Mouse (Mus musculus): Measurements from ENCODE around the gene Gm13030. TPM values are rescaled to one million over a fixed set of nuclear protein-coding genes. Genes with fewer than 3 reads are reported as not detected.
"Not testable (repeated sequence)": the region's sequence is repeated elsewhere in the genome, so short reads cannot be mapped to it uniquely, and the experiment has no call there.

Gene Gm13030
- not detected in 2 replicates for polyA plus RNA-seq (2012; ENCODE audit: insufficient read depth, low replicate concordance)

DNA sequence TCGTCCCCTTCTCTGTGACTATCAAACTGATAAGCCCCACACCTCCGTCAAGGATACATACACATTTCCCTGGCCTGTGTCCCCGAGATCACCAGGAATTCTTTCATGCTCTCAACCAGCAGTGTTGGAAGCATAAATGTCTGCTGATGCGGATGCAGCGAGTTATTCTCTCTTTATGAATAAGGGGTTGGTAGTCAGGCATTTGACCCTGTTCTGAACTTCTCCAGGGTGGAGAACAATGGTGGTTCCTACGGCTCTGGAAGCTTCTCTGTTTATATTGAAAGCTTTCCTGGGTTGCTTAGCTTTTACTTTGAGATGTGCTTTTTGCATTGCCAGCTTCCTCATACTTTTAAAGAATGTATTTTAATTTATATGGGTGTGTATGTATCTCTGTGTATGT lies at the start of gene Gm13030:
Gene Gm13030, minus strand, starts transcription at position 101 of the 400 bp plus-strand sequence.
- peaks cover 32% of the 10 kb centered on the region for H3K27me3 ChIP-seq (replicated peaks)

GRCm38 (mm10) chr4:138922131-138922459 lies 48.3 kb upstream of the Gm13030 start:
- Histone ChIP-seq H3K4me1 (peaks cover 6% of the 10 kb centered on the region), H3K9me3 (peaks cover 11% of the 10 kb centered on the region), H3K36me3 (replicated peaks; ENCODE audit: low read length) (no peaks in the 10 kb centered on the region), H3K4me3 (replicated peaks) (peak overlapping the region; percentile 73), H3K27me3 (replicated peaks) (peaks cover 34% of the 10 kb centered on the region)
- TF ChIP-seq GATA1 (IDR thresholded peaks at IDR 0.05; ENCODE audit: borderline replicate concordance, low read length) (no peak), FLI1 (IDR thresholded peaks at IDR 0.05; ENCODE audit: low read length) (no peak)

More for the DNA sequence above, at the start of gene Gm13030:
- no peak for TF ChIP-seq GATA1 (IDR thresholded peaks at IDR 0.05; ENCODE audit: borderline replicate concordance, low read length)
- no peak for TF ChIP-seq FLI1 (IDR thresholded peaks at IDR 0.05; ENCODE audit: low read length)
- H3K9me3 ChIP-seq = peaks cover 23% of the 10 kb centered on the region
- no peaks in the 10 kb centered on the region for H3K36me3 ChIP-seq (replicated peaks; ENCODE audit: low read length)
- H3K4me3 ChIP-seq (replicated peaks) = no peak within 1 kb of the TSS
- no peaks in the 10 kb centered on the region; the same call in 1 of the 2 replicates for H3K4me1 ChIP-seq

GRCm38 (mm10) chr4:138921254-138922130 lies 47.7 kb upstream of the Gm13030 start:
- Histone ChIP-seq H3K9me3 (peaks cover 16% of the 10 kb centered on the region), H3K27me3 (replicated peaks) (peaks cover 30% of the 10 kb centered on the region), H3K36me3 (replicated peaks; ENCODE audit: low read length) (no peaks in the 10 kb centered on the region), H3K4me3 (replicated peaks) (peak overlapping the region; percentile 73), H3K4me1 (peaks cover 6% of the 10 kb centered on the region)
- TF ChIP-seq GATA1 (IDR thresholded peaks at IDR 0.05; ENCODE audit: borderline replicate concordance, low read length) (no peak), FLI1 (IDR thresholded peaks at IDR 0.05; ENCODE audit: low read length) (no peak)

DNA sequence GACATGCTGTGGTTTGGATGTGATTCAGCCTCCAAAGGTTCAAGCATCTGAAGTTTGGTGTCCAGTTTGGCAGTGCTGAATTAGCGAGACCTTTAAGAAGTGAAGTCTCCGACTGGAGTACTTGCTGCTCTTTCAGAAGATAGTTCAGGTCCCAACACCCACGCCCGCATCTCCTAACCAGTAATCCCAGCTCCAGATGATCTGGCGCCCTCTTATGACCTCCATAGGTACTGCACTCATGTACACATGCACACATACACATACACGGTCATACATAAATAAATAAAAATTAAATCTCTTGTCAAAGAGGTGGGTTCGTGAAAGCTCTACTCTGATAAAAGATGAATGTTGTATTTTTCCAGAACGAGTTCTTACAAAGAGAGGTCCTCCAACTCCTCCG lies 43.5 kb upstream of the Gm13030 start:
- peaks cover 25% of the 10 kb centered on the region for H3K27me3 ChIP-seq (replicated peaks)

DNA sequence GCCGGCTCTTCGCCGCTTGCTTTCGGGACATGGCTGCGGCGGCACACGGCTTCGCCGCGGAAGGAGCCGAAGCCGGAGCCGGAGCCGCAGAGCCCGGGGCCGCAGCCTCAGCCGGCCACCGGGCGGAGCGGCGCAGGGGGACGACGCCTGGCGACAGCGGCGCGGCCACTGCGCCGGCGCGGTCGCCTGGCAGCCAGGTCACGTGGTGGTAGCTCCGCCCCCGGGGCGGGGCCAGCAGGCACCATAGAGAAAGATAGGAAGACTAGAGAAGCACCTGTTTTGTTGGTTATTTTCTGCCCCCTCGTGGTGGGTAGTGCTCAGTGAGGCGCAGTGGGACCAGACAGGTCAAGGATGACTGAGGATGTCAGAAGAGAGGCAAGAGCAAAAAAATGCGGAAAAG lies 40.0 kb upstream of the Gm13030 start, which contains the start of gene Otud3:
Gene Otud3, minus strand, starts transcription at position 149 of the 400 bp plus-strand sequence.
- Histone ChIP-seq H3K36me3 (replicated peaks; ENCODE audit: low read length) (peaks cover 17% of the 10 kb centered on the region), H3K9me3 (peaks cover 20% of the 10 kb centered on the region), H3K27me3 (replicated peaks) (peaks cover 14% of the 10 kb centered on the region), H3K4me3 (replicated peaks) (peak within 1 kb of the TSS; percentile 97), H3K4me1 (peaks cover 25% of the 10 kb centered on the region)
- TF ChIP-seq GATA1 (IDR thresholded peaks at IDR 0.05; ENCODE audit: borderline replicate concordance, low read length) = no peak
- TF ChIP-seq FLI1 (IDR thresholded peaks at IDR 0.05; ENCODE audit: low read length) = no peak

More for the DNA sequence above, 43.5 kb upstream of the Gm13030 start:
- Histone ChIP-seq H3K4me3 (replicated peaks) (no peak overlapping the region), H3K4me1 (peaks cover 17% of the 10 kb centered on the region), H3K36me3 (replicated peaks; ENCODE audit: low read length) (no peaks in the 10 kb centered on the region), H3K9me3 (peaks cover 20% of the 10 kb centered on the region)
- TF ChIP-seq GATA1 (IDR thresholded peaks at IDR 0.05; ENCODE audit: borderline replicate concordance, low read length) (no peak), FLI1 (IDR thresholded peaks at IDR 0.05; ENCODE audit: low read length) (no peak)

DNA sequence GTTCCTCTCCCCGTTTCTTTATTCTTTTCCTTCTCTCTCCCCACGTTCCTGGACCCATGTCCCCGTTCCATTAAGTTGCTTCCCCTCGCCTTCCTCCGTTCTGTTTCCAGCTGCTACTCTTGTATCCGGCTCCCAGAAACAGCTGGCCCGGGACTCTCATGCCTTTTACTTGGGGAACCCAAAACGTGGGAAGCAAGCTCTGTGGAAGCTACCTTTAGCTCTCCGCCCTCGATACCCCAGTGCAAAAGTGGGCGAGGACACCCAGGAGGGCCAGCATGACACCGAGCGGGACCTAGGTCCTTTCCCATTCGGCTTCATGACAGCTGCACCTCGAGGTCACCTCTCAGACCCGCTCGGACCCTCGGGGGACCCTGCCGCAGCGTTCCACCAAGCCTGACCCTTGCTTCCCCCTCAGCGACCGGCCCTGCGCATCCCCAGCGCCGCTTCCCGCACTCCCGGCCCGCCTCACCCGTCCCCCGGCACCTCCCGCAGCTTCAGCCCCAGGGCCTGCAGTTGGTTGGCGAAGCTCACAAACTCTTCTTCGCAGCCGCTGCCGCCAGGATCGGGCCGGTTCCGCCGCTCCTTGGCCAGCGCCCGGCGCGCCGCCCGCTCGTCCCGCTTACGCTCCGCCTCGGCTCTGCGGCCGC lies 39.5 kb upstream of the Gm13030 start:
- Histone ChIP-seq H3K27me3 (replicated peaks) (peaks cover 12% of the 10 kb centered on the region), H3K4me1 (peaks cover 25% of the 10 kb centered on the region), H3K36me3 (replicated peaks; ENCODE audit: low read length) (peaks cover 19% of the 10 kb centered on the region), H3K9me3 (peaks cover 18% of the 10 kb centered on the region), H3K4me3 (replicated peaks) (peak overlapping the region; percentile 97)
- TF ChIP-seq FLI1 (IDR thresholded peaks at IDR 0.05; ENCODE audit: low read length) (no peak), GATA1 (IDR thresholded peaks at IDR 0.05; ENCODE audit: borderline replicate concordance, low read length) (no peak)

GRCm38 (mm10) chr4:138905624-138906337 lies 32.0 kb upstream of the Gm13030 start:
- no peak for TF ChIP-seq GATA1 (IDR thresholded peaks at IDR 0.05; ENCODE audit: borderline replicate concordance, low read length)
- no peak for TF ChIP-seq FLI1 (IDR thresholded peaks at IDR 0.05; ENCODE audit: low read length)
- no peaks in the 10 kb centered on the region for H3K9me3 ChIP-seq
- peaks cover 83% of the 10 kb centered on the region for H3K36me3 ChIP-seq (replicated peaks; ENCODE audit: low read length)
- peaks cover 3% of the 10 kb centered on the region; the same call in 1 of the 2 replicates for H3K4me1 ChIP-seq
- no peaks in the 10 kb centered on the region for H3K27me3 ChIP-seq (replicated peaks)
- H3K4me3 ChIP-seq (replicated peaks) = no peak overlapping the region

DNA sequence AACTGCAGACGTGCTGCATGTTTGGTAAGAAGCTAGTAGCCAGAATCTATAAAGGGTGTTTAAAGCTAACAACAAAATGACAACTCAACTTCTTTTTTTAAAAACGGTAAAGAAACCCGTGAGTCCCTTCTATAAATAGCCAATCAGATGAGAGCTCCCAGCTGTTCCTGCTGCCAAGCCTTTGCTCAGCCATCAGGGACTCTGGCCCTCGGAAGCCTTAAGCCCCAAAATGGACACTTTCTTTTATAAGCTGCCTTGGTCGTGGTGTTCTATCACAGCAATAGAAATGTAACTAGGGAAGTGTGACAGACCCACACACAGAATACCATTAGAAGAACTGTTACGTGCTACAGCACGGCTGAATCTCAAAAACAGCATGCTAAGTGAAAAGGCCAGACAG lies 25.6 kb upstream of the Gm13030 start:
- H3K9me3 ChIP-seq = no peaks in the 10 kb centered on the region
- H3K4me3 ChIP-seq (replicated peaks) = no peak overlapping the region
- H3K27me3 ChIP-seq (replicated peaks) = no peaks in the 10 kb centered on the region
- H3K4me1 ChIP-seq = no peaks in the 10 kb centered on the region
- H3K36me3 ChIP-seq (replicated peaks; ENCODE audit: low read length) = peaks cover 88% of the 10 kb centered on the region
- TF ChIP-seq FLI1 (IDR thresholded peaks at IDR 0.05; ENCODE audit: low read length) (no peak), GATA1 (IDR thresholded peaks at IDR 0.05; ENCODE audit: borderline replicate concordance, low read length) (no peak)

- H3K4me1 ChIP-seq; H3K9me3 ChIP-seq; H3K4me3 ChIP-seq (replicated peaks): not testable (repeated sequence)
- H3K27me3 ChIP-seq (replicated peaks) = peaks cover 11% of the 10 kb centered on the region
- H3K36me3 ChIP-seq (replicated peaks; ENCODE audit: low read length) = peaks cover 46% of the 10 kb centered on the region
These were observed 20.0 kb upstream of the Gm13030 start for GRCm38 (mm10) chr4:138893789-138894188.
